Mouse (Mus musculus) spleen, adult 2 months (tissue): ENCODE measurements around the gene Ica1.

Source experiments
- CTCF ChIP-seq: fragments of 200-500 bp; IDR thresholded peaks from 2 replicates; pipeline ENCODE4 v1.5.1; 2011; ENCODE audit warnings: mild to moderate bottlenecking, inconsistent platforms; ENCODE audit not compliant: insufficient read depth, insufficient read length, insufficient replicate concordance; ENCODE audit errors: extremely low read depth
- POLR2A ChIP-seq: fragments of 200-500 bp; IDR thresholded peaks from 2 replicates; pipeline ENCODE4 v1.6.1; 2011; ENCODE audit warnings: low read depth, low read length, inconsistent platforms

- TF ChIP-seq POLR2A = no peak
- TF ChIP-seq CTCF = no peak
Measured at GRCm38 (mm10) chr6:8664956-8665355, 113.3 kb downstream of the Ica1 start.
